Mouse (Mus musculus): ENCODE results near the gene Ubxn10. TPM values are rescaled to one million over a fixed set of nuclear protein-coding genes. Genes with fewer than 3 reads are reported as not detected.

Gene Ubxn10
- polyA plus RNA-seq (2015; fragmentation: Nextera tagmentation; extraction: Ambion mirVana) = 3.7 and 4.3 TPM in 2 replicates

DNA sequence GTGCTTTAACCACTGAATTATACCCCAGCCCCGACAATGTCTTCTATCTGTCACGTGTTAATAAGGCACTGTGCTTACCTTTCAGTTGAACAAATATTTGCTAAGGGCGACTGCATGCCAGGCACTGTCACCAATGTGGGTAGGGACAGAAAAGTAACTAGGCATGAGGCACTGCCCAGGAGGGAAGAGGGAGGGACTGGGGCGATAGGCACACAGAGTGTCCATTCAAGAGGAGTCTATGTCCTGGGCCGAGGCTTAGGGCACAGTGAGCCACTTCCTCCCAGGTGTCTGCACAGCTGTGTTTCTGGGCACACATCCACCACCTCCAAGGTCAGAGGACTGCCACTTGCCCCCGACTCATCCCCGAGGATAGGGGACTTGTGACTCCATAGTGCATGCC is at the start of gene Ubxn10:
Gene Ubxn10, minus strand, starts transcription at position 137 of the 400 bp plus-strand sequence.
- Histone ChIP-seq H3K27me3 (no peaks in the 10 kb centered on the region), H3K9ac (no peak within 1 kb of the TSS), H3K4me3 (no peak within 1 kb of the TSS), H3K9me3 (no peaks in the 10 kb centered on the region), H3K4me2 (no peak within 1 kb of the TSS), H3K27ac (replicated peaks) (no peak within 1 kb of the TSS), H3K4me1 (replicated peaks) (peaks cover 18% of the 10 kb centered on the region), H3K36me3 (no peaks in the 10 kb centered on the region)
- 73% methylated on average over 7 of the region's 7 CpGs for whole genome bisulfite sequencing
- no peak for ATAC-seq (ENCODE audit: low FRiP score, low read depth)

DNA sequence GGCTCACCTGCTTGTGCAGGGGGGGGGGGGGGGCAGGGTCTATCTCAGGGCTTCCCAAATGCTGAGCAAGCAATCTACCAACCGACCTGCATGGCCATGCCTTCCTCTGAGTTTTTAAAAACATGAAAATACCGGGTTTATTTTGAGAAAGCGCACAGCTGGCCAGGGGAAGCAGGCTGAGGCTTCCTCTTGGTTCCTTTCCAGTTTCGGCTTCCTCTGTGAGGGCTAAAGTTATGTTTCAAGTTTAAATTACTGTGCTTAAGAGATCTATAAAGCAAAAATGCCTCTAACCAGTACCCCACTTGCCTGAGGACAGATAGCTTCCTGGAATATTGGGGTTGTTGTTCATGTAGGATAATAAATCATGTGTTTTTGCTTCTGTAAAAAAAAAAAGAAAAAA is 49.2 kb upstream of the Ubxn10 start:
- no peak for ATAC-seq (ENCODE audit: low FRiP score, low read depth)
- Histone ChIP-seq H3K4me2 (no peak overlapping the region), H3K4me3 (no peak overlapping the region), H3K4me1 (replicated peaks) (no peaks in the 10 kb centered on the region), H3K36me3 (no peaks in the 10 kb centered on the region), H3K27me3 (no peaks in the 10 kb centered on the region), H3K27ac (replicated peaks) (no peak overlapping the region), H3K9me3 (no peaks in the 10 kb centered on the region), H3K9ac (no peak overlapping the region)
- WGBS = 74% methylated on average over 4 of the region's 4 CpGs

DNA sequence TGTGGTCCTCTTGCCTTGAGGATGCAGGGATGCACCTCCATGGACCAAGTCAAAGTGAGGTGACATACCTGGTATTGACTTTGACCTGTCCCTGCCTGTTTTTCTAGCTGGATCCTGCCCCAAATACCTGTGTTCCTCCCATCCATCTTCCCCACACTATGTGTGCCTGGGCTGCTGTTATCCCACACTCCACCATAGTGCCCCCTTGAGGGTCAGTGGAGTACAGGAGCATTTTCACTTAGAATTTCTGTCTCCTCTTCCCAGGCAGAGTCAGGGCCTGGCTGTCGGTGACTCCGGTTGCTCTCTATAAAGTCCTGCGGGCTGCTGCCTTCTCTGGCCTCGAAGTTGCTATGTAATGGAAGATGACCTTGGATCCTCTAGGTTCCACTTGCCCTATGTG is 48.8 kb upstream of the Ubxn10 start:
- Histone ChIP-seq H3K4me1 (replicated peaks) (no peaks in the 10 kb centered on the region), H3K27ac (replicated peaks) (no peak overlapping the region), H3K27me3 (no peaks in the 10 kb centered on the region), H3K36me3 (no peaks in the 10 kb centered on the region), H3K9ac (no peak overlapping the region), H3K9me3 (no peaks in the 10 kb centered on the region), H3K4me3 (no peak overlapping the region), H3K4me2 (no peak overlapping the region)
- 54% methylated on average over 4 of the region's 4 CpGs for WGBS
- no peak for ATAC-seq (ENCODE audit: low FRiP score, low read depth)

DNA sequence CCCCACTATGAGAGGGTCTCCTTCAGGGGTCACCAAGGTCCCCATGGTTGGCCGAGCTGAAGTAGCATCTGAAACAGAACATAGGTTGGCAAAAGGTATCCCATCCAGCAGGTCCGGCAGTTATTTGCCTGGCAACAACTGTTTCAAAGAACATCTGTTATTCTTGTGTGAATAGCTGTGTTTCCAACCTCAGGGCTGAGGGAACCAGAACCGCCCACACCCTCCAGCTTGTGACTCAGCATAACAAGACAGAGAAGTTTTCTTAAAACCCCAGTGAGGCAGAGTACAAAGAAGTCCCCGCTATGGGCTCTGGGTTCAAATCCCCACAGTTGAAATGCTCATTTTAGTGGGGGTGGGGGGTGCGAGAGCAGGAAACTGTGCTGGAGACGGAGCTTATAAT is 45.1 kb upstream of the Ubxn10 start:
- ATAC-seq (ENCODE audit: low FRiP score, low read depth) = no peak

DNA sequence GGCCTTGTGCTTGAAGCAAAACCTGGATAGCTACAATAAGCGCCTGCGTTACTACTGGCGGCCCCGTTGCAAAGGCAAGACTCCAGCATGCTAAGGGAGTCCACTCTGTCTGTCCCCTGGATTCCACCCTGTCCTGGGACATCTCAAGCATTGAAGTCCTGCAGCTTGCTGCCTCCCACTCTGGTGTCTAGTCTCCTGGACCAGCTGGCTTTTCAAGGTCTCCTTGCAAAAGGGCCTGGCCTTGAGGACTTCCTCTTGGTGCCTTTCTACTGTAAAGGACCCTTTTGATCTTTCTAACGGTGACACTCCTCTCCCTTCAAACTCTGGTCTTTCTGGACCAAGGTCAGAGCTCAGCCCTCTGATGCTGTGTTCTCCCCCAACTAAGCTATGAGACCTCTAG is 43.3 kb upstream of the Ubxn10 start:
- H3K27me3 ChIP-seq = no peaks in the 10 kb centered on the region
- no peaks in the 10 kb centered on the region for H3K36me3 ChIP-seq
- H3K4me3 ChIP-seq = no peak overlapping the region
- ATAC-seq (ENCODE audit: low FRiP score, low read depth) = no peak
- H3K27ac ChIP-seq (replicated peaks) = no peak overlapping the region
- H3K4me1 ChIP-seq (replicated peaks) = peaks cover 8% of the 10 kb centered on the region
- no peak overlapping the region for H3K4me2 ChIP-seq
- no peak overlapping the region for H3K9ac ChIP-seq
- no peaks in the 10 kb centered on the region for H3K9me3 ChIP-seq
- WGBS = 93% methylated on average over 5 of the region's 5 CpGs

More for the DNA sequence above, 45.1 kb upstream of the Ubxn10 start:
- Histone ChIP-seq H3K9ac (no peak overlapping the region), H3K4me1 (replicated peaks) (peaks cover 8% of the 10 kb centered on the region), H3K9me3 (no peaks in the 10 kb centered on the region), H3K36me3 (no peaks in the 10 kb centered on the region), H3K27me3 (no peaks in the 10 kb centered on the region), H3K4me3 (no peak overlapping the region), H3K27ac (replicated peaks) (no peak overlapping the region), H3K4me2 (no peak overlapping the region)
- 77% methylated on average over 6 of the region's 6 CpGs for WGBS

DNA sequence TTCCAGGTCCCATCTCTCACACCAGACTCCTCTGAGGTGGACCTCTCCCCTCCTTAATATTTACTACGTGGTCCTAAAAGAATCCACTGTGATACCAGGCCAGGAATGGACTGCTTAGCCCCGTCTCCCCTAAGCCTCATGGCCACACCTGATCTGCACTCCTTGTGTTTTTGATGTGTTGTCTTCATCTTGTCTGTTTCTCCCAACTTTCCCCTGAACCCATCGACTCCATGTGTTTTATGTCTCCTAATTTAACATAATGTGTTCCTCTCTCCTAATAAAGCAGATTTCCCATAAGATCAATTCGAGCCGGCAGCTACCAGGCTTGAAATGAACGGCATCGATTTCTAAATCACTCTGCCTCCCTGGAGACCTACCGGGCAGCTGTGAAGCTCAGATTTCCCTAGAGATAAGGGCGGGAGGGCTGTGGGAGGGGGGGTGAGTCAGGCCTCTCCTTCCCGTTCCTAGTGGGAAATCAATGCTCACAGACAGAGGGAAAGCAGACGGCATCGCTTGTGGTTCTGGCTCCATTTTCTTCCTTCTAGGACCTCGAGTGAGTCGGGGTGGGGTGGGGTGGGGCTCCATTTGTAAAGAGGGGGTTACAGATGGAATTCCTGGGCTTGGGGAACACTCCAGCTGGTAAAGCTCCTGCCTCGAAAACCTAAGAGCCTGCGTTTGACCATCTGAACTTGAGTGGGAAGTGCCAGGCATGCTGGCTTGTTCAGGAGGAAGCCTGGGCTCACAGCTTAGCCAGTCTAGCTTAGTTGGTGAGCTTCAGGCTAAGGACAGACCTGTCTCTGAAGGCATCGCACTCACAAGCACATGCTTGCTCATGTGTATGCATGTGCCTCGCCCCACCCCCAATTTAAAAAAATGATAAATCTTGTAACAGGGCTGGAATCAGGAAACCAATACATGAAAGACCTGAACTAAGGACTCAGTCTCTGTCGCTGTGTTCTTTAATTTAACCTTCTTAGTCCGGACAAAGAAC is 40.7 kb upstream of the Ubxn10 start:
- Histone ChIP-seq H3K4me2 (no peak overlapping the region), H3K36me3 (no peaks in the 10 kb centered on the region), H3K4me1 (replicated peaks) (peaks cover 8% of the 10 kb centered on the region), H3K9me3 (no peaks in the 10 kb centered on the region), H3K4me3 (no peak overlapping the region), H3K27ac (replicated peaks) (peak overlapping the region; percentile 79), H3K9ac (no peak overlapping the region), H3K27me3 (no peaks in the 10 kb centered on the region)
- 40% methylated on average over 20 of the region's 20 CpGs for WGBS
- ATAC-seq (ENCODE audit: low FRiP score, low read depth) = peak; percentile 65; the same call in 1 of the 2 replicates

DNA sequence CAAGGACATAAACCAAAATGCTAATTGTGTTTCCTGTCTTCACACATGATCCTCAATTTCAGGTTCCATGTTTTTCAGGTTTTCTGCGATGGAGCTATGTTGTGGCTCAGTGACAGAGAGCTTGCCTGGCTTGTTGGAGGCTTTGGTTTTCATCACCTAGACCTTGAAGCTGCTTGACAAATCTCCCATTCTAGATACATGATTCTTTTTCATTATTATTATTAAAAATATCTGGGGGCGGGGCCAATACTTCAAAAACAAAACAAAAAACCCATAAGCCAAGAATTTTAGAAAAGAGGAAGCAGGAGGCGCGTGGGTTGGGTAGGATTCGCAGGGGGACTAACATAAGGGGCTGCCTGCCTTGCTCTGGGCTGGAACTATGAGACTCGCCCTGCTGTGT is 38.5 kb upstream of the Ubxn10 start, which contains the start of gene Pla2g2d:
Gene Pla2g2d, plus strand, starts transcription at position 301 of the 400 bp plus-strand sequence.
- no peak within 1 kb of the TSS for H3K4me2 ChIP-seq
- H3K4me3 ChIP-seq = no peak within 1 kb of the TSS
- no peak for ATAC-seq (ENCODE audit: low FRiP score, low read depth)
- no peaks in the 10 kb centered on the region for H3K27me3 ChIP-seq
- H3K36me3 ChIP-seq = no peaks in the 10 kb centered on the region
- H3K27ac ChIP-seq (replicated peaks) = no peak within 1 kb of the TSS
- no peak within 1 kb of the TSS for H3K9ac ChIP-seq
- H3K9me3 ChIP-seq = no peaks in the 10 kb centered on the region
- peaks cover 8% of the 10 kb centered on the region for H3K4me1 ChIP-seq (replicated peaks)
- WGBS = 89% methylated on average over 6 of the region's 6 CpGs

DNA sequence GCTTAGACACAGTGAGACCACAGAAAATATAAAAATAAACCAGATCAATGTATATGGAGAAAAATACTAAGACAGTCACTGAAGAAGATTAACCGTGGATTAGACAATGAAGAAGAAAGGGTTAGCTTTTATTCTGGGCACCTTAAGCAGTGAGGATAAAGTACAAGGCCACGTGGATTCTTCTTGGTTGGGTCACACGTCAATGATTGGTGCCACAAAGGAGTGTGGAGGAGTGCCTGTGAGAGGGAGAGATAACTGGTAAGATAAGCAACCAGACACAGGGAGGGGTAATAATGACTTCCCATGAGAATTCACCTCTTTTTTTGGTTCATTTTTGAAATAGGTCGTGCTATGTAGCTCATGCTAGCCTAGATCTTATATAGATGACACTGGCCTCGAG is 35.4 kb upstream of the Ubxn10 start:
- H3K4me1 ChIP-seq (replicated peaks) = no peaks in the 10 kb centered on the region
- no peak for ATAC-seq (ENCODE audit: low FRiP score, low read depth)
- 87% methylated on average over 5 of the region's 5 CpGs for WGBS

DNA sequence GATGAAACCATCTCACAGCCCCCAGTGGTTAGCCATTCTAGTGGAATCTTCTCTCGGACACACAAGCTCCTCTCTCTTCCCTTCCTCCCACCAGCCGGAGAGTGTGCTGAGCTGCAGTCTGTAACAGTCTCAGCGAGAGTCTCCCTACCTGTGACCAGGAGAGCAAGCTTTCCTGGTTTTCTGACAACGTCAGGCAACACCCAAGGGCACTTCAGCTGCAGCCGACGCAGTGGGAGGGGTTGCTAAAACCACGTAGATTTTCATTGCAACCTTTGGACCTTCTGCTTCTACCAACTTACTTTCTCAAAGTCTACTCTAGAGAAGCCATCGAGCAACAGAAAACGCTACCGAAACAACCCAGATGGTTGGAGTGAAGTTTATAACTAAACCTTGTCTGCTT is 35.0 kb upstream of the Ubxn10 start:
- H3K9ac ChIP-seq = no peak overlapping the region
- H3K27ac ChIP-seq (replicated peaks) = no peak overlapping the region
- no peak overlapping the region for H3K4me3 ChIP-seq
- 90% methylated on average over 10 of the region's 10 CpGs for WGBS
- ATAC-seq (ENCODE audit: low FRiP score, low read depth) = no peak
- H3K27me3 ChIP-seq = no peaks in the 10 kb centered on the region
- H3K9me3 ChIP-seq = no peaks in the 10 kb centered on the region
- H3K4me1 ChIP-seq (replicated peaks) = no peaks in the 10 kb centered on the region
- no peaks in the 10 kb centered on the region for H3K36me3 ChIP-seq
- H3K4me2 ChIP-seq = no peak overlapping the region

More for the DNA sequence above, 35.4 kb upstream of the Ubxn10 start:
- Histone ChIP-seq H3K9me3 (no peaks in the 10 kb centered on the region), H3K9ac (no peak overlapping the region), H3K4me2 (no peak overlapping the region), H3K4me3 (no peak overlapping the region), H3K27ac (replicated peaks) (no peak overlapping the region), H3K27me3 (no peaks in the 10 kb centered on the region), H3K36me3 (no peaks in the 10 kb centered on the region)

DNA sequence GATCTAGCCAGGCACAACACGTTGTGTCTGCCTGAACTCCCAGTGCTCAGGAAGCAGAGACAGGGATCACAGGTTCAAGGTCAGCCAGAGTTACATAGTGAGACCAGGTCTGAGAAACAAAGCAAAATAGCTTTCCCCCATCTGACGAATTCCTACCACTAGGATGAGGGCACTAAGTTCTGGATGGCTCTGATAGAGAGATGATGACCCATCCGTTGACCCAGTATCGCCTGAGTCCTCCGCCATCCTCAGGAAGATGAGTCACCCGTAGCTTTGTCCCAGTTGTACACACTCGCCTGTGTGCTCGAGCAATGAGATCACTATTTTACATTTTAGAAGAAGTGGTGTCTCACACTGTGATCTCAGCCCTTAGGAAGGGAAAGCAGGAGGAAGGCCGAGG is 25.3 kb upstream of the Ubxn10 start:
- H3K4me2 ChIP-seq = no peak overlapping the region
- no peaks in the 10 kb centered on the region for H3K4me1 ChIP-seq (replicated peaks)
- ATAC-seq (ENCODE audit: low FRiP score, low read depth) = no peak
- H3K9me3 ChIP-seq = no peaks in the 10 kb centered on the region
- no peak overlapping the region for H3K27ac ChIP-seq (replicated peaks)
- H3K4me3 ChIP-seq = no peak overlapping the region
- WGBS = 84% methylated on average over 9 of the region's 9 CpGs
- H3K27me3 ChIP-seq = no peaks in the 10 kb centered on the region
- H3K36me3 ChIP-seq = no peaks in the 10 kb centered on the region
- no peak overlapping the region for H3K9ac ChIP-seq

DNA sequence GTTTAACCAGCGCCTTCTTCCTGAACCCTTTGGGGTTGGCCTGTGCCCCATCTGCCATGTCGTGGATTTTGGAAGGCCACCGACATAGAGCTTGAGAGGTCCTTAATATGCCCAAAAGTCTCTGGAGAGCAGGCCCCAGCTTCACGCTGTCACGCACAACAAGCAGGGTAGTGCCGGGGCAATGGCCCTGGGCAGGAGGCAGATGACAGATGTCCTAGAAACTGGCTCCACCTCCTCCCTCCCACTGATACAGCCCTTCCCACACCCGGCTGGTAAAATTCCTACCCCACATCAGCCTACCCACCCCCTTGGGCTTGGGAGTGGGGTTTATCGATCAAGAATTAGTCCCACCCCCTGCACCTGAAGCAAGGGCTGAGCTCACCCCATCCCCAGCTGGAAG is 20.4 kb upstream of the Ubxn10 start, which contains the start of gene Pla2g2f:
Gene Pla2g2f, minus strand, starts transcription at position 211 of the 400 bp plus-strand sequence.
- WGBS = 47% methylated on average over 8 of the region's 8 CpGs
- no peak for ATAC-seq (ENCODE audit: low FRiP score, low read depth)
- H3K36me3 ChIP-seq = no peaks in the 10 kb centered on the region
- H3K4me3 ChIP-seq = no peak within 1 kb of the TSS
- H3K9me3 ChIP-seq = no peaks in the 10 kb centered on the region
- H3K4me2 ChIP-seq = no peak within 1 kb of the TSS
- H3K27ac ChIP-seq (replicated peaks) = no peak within 1 kb of the TSS
- no peak within 1 kb of the TSS for H3K9ac ChIP-seq
- peaks cover 11% of the 10 kb centered on the region for H3K4me1 ChIP-seq (replicated peaks)
- no peaks in the 10 kb centered on the region for H3K27me3 ChIP-seq

DNA sequence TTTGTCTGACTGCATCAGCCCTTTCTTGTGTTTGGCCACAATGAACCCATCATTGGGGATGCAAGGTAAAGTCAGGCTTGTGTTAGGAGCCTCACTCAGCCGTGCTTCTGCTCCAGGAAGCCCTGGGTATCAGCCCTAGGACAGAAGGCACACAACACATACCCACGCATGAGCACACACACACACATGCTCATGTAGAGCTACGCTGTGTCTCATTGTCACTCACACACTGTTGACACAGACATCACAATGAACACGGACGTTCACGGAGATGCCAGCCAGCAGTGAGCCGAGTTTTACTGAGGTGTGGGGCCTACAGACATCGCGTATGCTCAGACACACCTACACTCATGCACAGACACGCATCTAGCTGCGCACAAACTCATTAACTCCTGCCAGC is 19.0 kb upstream of the Ubxn10 start:
- 67% methylated on average over 11 of the region's 11 CpGs for WGBS
- no peaks in the 10 kb centered on the region for H3K9me3 ChIP-seq
- H3K36me3 ChIP-seq = no peaks in the 10 kb centered on the region
- H3K9ac ChIP-seq = no peak overlapping the region
- H3K4me2 ChIP-seq = no peak overlapping the region
- peaks cover 11% of the 10 kb centered on the region for H3K4me1 ChIP-seq (replicated peaks)
- H3K4me3 ChIP-seq = no peak overlapping the region
- H3K27ac ChIP-seq (replicated peaks) = 0 out of 2 replicates have a peak overlapping the region, but pooled peaks have one; percentile 1
- ATAC-seq (ENCODE audit: low FRiP score, low read depth) = no peak
- no peaks in the 10 kb centered on the region for H3K27me3 ChIP-seq

Measured in hindbrain, embryonic 15.5 days (tissue).